Mouse (Mus musculus) small intestine, adult 2 months (tissue): ENCODE data around the gene Podxl2.

Experiments used
- CTCF ChIP-seq: fragments of 200-500 bp; IDR thresholded peaks from 2 replicates; pipeline ENCODE4 v1.5.1; 2012; ENCODE audit warnings: low read depth, mild to moderate bottlenecking, control low read depth, inconsistent platforms, low read length, moderate library complexity, mixed read lengths; ENCODE audit not compliant: insufficient replicate concordance, insufficient read length; ENCODE audit errors: extremely low read depth
- POLR2A ChIP-seq: fragments of 200-500 bp; IDR thresholded peaks from 2 replicates; pipeline ENCODE4 v1.6.1; 2012; ENCODE audit warnings: low read depth, mild to moderate bottlenecking, control low read depth, inconsistent platforms, low read length, moderate library complexity

DNA sequence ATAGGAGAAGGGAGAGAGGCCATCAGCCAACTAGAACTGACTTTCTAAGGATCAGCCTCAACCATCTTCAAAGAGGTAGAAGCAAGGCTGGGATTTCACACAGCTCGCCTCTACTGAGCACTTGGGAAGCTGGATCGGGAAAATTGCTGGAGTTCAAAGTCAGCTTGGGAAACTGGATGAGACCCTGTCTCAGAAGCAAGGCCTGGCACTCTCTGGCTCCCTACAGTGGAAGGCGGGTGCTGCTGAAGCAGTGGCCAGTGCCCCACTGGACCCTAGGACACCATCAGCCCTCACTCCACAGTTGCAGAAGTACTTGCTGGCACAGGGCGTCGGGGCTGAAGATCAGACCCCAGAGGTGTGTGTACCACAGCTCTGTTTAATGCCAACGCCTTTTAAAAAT, 17.0 kb downstream of the Podxl2 start:
- TF ChIP-seq POLR2A = no peak
- no peak for TF ChIP-seq CTCF
